Mouse (Mus musculus): ENCODE measurements at regions not wholly inside any gene's neighbourhood (a gene's known extent, or its start where the extent isn't known, plus 50 kb on each side); places are given as distances from the start of the nearest gene placed in this dataset.
A peak's percentile ranks its signal among the peaks of the same experiment; 100 is the strongest.

- no peak for DNase-seq
Measured at GRCm38 (mm10) chr6:100176914-100177560, 110.2 kb downstream of the Rybp start.

GRCm38 (mm10) chr6:100170711-100171348 lies 116.5 kb downstream of the Rybp start:
- DNase-seq: no peak

- no peak for DNase-seq
Measured at GRCm38 (mm10) chr6:100167321-100167720, 120.0 kb downstream of the Rybp start.

- no peak for DNase-seq
Measured at GRCm38 (mm10) chr6:100165746-100166145, 121.5 kb downstream of the Rybp start.

- no peak for DNase-seq
Measured at GRCm38 (mm10) chr6:100164162-100164561, 123.1 kb downstream of the Rybp start.

GRCm38 (mm10) chr6:100163814-100164130 lies 123.5 kb downstream of the Rybp start:
- DNase-seq: no peak

- DNase-seq: peak; percentile 70
Measured at GRCm38 (mm10) chr6:100162961-100163813, 124.1 kb downstream of the Rybp start.

GRCm38 (mm10) chr6:100160670-100161069 lies 126.6 kb downstream of the Rybp start:
- no peak for DNase-seq

GRCm38 (mm10) chr6:100159817-100160216 lies 127.5 kb downstream of the Rybp start:
- DNase-seq: no peak

- DNase-seq: no peak
Measured at GRCm38 (mm10) chr6:100159246-100159645, 128.0 kb downstream of the Rybp start.

- peak; percentile 56 for DNase-seq
Measured at GRCm38 (mm10) chr6:100157288-100157687, 130.0 kb downstream of the Rybp start.

- DNase-seq: no peak
Measured at GRCm38 (mm10) chr6:100156163-100156562, 131.1 kb downstream of the Rybp start.

- peak; percentile 52 for DNase-seq
Measured at GRCm38 (mm10) chr6:100155676-100156075, 131.6 kb downstream of the Rybp start.

GRCm38 (mm10) chr6:100151447-100151846 lies 135.8 kb downstream of the Rybp start:
- DNase-seq: no peak

- DNase-seq: no peak
Measured at GRCm38 (mm10) chr6:100150703-100151208, 136.5 kb downstream of the Rybp start.

GRCm38 (mm10) chr6:100149458-100149852 lies 137.8 kb downstream of the Rybp start:
- DNase-seq: no peak

- no peak for DNase-seq
Measured at GRCm38 (mm10) chr6:100148751-100149457, 138.4 kb downstream of the Rybp start.

GRCm38 (mm10) chr6:100146360-100146935 lies 140.8 kb downstream of the Rybp start:
- no peak for DNase-seq

GRCm38 (mm10) chr6:100145869-100146268 lies 141.4 kb downstream of the Rybp start:
- DNase-seq: no peak

GRCm38 (mm10) chr6:100144544-100145287 lies 142.6 kb downstream of the Rybp start:
- DNase-seq: no peak

GRCm38 (mm10) chr6:100143586-100144301 lies 143.5 kb downstream of the Rybp start:
- peak; percentile 70 for DNase-seq

Data from adrenal gland, postnatal 25 days (tissue).